Mouse (Mus musculus) left cerebral cortex, adult 18-20 months (tissue): ENCODE data around the gene Scpep1. TPM values are rescaled to one million over a fixed set of nuclear protein-coding genes. Genes with fewer than 3 reads are reported as not detected.
"Not testable (repeated sequence)": the region's sequence is repeated elsewhere in the genome, so short reads cannot be mapped to it uniquely, and the experiment has no call there.

ENCODE experiments used
- DNase-seq, 2 experiments: peaks; one replicate each; pipeline ENCODE4 v3.0.0; 2021 to 2022; ENCODE audit warnings: low spot score in 2 of 2, mixed read lengths in 1 of 2
- long read RNA-seq, 2 experiments: library from polyadenylated mRNA; stranded (forward); transcript quantifications; one replicate each; pipeline ENCODE4 v2.0.0; 2021
- total RNA-seq, 2 experiments: library from RNA; stranded (reverse); gene quantifications; 2 replicates each; pipeline ENCODE4 v1.2.3; 2021

Scpep1 gene
- 10 to 100 TPM; 19.2 to 20.4 TPM for total RNA-seq
- long read RNA-seq, experiment 1, transcript Scpep1-201 (13 exons, 2,097 nt) = major isoform, 31 of 36 reads
- long read RNA-seq, experiment 1, partial matches to known transcripts = 3 of 36 reads
- long read RNA-seq, experiment 1, other reads (novel, unspliced or antisense) = 2 of 36 reads
- long read RNA-seq, experiment 2, transcript Scpep1-201 (13 exons, 2,097 nt) = major isoform, 26 of 27 reads
- long read RNA-seq, experiment 2, partial matches to known transcripts = 1 of 27 reads
- long read RNA-seq, experiment 2, other reads (novel, unspliced or antisense) = 0 of 27 reads

DNA sequence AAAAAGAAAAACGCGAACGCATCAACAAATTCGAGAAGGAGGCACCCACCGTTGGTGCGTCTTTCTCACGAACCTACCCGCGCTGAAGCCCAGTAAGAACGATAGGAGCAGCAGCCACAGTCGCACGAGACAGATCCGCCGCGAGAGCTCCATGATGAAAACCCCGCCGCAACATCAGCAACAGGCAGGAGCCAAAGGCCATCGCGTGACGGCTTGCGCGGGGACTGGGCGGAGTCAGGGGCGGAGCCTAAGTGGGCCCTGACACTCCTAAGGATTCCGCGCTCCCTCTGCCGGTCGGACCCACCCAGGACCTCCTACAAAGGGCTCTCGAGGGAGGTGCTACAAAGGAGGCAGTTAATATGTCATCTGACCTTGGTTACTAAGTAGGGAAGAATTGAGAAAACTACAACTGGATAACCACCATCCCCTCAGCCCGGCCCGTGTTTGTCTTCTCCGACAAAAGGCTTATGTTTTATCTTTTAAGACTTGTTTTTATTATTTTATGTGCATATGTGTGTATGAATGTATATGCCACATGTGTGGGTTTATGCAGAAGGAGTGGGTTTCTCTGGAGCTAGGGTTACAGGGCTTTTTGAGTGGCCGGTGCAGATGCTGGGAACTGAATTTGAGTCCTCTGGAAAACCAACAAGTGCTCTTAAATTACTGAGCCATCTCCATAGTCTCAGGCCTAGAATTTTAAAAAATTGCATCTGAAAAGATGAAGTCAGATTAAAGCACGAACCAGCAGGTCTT is at the start of gene Scpep1:
Gene Scpep1, minus strand, starts transcription at position 249 of the 753 bp plus-strand sequence.
- DNase-seq = peak; percentile 96 to 97

DNA sequence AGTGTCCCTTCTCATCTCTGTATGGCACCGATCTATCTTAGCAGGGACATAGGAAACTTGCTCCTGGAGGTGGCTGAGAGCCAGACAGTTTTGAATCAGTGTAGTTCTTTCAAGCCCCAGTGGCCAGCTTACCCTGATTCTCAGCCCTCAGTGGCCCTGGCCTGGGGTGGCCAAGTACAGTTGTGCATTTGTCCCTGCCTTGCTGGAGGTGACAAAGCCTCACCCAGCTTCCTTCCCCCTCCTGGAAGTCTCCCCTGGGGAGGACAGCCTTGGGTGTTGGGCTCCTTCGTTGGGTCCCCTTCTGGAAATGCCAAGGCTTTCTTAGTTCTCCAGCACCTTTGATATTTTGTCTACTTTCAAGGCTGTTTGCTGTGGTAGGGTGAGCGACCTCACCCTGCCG is 48.5 kb upstream of the Scpep1 start:
- no peak for DNase-seq

GRCm38 (mm10) chr11:89003078-89003477 is 47.8 kb upstream of the Scpep1 start:
- DNase-seq = no peak

DNA sequence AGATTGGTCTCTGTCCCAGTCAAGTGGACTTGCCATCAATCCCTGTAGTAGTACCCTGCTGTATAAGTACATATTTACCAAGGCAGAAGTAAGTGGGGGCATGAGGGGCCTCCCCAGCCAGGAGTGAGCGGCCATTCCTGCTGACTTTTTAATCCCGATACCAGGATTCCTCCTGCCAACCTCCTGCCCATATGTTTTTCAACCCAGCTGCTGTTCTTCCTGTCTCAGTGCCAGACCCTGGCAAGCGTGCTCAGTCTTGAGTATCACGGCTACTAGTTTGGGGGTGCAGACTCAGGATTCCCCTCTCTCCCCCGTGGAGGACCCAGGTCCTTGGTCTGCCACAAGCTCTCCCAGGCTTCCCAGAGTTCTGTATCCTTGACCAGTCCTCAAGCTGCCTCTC is 47.4 kb upstream of the Scpep1 start:
- no peak for DNase-seq

DNA sequence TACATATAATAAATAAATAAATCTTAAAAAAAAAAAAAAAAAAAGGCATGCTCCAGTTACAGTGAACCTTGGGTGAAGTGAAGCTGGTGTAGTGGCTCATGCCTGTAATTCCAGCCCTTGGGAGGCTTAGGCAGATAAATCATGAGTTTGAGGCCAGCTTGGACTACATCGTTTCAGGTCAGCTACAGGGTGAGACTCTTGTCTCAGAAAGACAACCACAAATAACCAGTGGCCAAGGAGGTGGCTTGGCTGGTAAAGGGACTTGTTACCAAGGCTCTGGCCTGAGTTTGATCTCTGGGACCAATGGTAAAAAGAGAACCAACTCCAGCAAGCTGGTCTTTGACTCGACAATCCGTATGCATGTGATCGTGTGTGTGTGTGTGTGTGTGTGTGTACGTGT is 46.8 kb upstream of the Scpep1 start:
- DNase-seq = no peak

DNA sequence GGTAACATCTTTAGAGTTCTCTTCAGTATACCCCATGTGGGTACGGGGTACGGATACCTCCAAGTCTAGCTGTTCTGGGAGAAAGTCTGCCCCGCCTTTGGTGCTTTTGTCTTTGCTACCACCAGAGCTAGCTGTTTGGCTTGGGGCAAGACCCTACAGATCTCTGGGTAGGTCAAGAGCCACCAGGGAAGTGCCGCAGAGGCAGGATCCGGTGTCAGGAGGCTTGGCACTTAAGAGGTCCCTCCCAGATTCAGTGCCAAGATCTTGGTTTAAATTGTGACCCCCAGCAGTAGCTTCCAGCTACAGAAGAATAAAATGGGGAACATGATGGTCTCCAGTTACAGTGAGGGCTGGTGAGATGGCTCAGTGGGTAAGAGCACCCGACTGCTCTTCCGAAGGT is 46.3 kb upstream of the Scpep1 start:
- DNase-seq = no peak

DNA sequence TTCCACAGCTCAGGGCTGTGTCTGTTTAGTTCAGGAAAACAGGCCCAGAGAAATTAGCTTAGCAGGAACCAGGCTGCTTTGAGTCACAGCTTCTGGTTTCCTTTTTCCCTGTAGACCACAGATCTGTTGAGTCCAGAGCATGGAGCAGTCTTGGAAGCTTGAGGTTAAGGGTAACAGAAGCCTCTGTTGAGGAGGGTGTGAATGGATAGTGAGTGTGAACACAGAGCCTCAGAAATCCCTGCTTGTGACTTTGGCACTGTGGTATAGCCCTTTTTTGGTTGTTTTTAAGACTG is 45.2 kb upstream of the Scpep1 start:
- no peak for DNase-seq

- DNase-seq = no peak
Observed at GRCm38 (mm10) chr11:88999723-89000526, 44.7 kb upstream of the Scpep1 start.

DNA sequence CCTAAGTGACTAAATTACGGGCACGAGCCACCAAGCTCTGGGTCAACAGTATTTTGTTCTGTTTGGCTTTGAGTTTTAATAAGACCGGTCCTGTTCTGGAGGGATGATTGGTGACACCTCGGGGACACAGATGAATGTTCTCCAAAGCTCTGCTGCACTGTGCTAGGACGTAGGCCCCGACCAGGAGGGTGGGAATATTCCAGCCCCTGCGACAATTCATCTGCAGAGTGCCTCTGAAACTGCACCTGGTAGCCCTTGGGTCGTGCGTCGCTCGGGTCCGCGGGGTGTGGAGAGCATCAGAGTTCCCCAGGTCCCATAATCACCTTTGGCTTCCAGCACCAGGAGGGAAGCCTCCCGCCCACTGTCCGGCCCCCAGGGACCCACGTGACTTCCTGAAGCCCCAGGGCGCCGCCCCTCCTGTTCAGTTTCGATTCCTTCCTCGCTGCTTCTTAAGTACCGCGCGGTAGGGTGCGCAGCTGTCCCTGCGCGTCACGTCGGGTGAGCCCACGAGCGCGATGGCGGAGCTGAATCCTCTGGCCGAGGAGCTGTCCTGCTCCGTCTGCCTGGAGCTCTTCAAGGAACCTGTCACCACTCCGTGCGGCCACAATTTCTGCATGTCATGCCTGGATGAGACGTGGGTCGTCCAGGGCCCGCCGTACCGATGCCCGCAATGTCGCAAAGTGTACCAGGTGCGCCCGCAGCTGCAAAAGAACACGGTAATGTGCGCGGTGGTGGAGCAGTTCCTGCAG is 43.9 kb upstream of the Scpep1 start, which contains the start of gene Trim25:
Gene Trim25, plus strand, starts transcription at position 403 of the 749 bp plus-strand sequence.
- DNase-seq = peak; percentile 28 to 38

DNA sequence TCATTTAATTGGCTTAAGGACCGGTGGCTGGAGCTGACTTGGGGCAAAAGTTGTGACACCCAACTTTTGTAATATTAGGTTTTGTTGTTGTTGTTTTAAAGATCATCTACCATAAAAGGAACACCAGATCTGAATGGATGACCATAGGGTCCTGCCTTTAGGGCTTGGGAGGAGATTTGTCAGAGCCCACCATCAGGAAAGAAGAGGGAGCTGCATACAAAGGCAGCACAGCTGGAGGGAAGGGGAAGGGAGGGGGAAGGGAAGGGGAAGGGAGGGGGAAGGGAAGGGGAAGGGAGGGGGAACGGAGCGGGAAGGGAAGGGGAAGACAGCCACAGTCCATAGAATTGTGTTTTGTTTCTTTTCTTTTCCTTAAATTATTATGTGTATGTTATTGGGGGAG is 43.1 kb upstream of the Scpep1 start:
- no peak for DNase-seq

DNA sequence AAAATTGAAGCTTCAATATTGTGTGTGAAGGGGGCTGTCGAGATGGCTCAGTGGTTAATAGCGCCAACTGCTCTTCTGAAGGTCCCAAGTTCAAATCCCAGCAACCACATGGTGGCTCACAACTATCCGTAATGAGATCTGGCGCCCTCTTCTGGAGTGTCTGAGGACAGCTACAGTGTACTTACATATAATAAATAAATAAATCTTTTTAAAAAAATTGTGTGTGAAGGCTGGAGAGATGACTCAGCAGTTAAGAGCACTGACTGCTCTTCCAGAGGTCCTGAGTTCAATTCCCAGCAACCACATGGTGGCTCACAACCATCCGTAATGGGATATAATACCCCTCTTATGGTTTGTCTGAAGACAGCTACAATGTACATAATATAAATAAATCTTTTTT is 42.1 kb upstream of the Scpep1 start:
- DNase-seq = not testable (repeated sequence)

DNA sequence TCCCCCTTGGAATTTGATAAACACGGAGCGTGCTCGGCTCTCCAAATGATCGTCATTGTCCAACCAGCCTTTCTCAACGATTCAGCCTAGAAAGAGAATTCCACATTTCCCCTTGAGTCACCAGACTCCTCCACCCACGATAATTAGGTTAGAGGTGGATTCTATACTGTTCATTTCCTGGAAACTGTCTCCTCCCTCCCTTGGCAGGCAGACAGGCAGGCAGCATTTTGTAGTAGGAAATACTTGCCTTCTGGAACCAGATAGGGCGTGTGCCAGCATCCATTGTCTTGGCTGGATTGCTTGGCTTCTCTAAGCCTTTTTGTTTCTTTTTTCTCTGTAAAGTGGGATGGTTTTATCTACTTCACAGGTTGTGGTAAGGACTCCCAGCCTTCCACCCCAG is 41.2 kb upstream of the Scpep1 start:
- DNase-seq = no peak

DNA sequence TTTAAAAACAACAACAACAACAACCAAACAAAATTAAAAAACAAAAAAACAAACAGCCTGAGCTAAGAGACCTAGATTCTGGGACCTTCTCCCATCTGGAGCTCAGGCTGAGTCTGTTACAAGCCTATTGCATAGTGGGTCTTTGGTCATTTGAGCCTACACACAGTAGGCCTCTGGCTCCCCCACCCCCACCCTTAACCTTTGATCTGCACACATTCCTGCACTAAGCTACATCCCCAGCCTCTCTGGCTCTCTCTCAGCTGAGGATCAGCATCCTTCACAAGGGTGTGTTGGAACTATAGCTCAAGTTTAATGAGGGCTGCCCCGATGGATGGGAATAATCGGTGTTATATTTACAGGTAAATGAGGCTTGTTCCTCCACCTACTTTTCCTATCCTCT is 40.4 kb upstream of the Scpep1 start:
- DNase-seq = no peak

- DNase-seq = no peak
Observed at GRCm38 (mm10) chr11:88994492-88994891, 39.2 kb upstream of the Scpep1 start.

GRCm38 (mm10) chr11:88993625-88994024 is 38.4 kb upstream of the Scpep1 start:
- peak; percentile 19 to 30 for DNase-seq

GRCm38 (mm10) chr11:88993186-88993585 is 37.9 kb upstream of the Scpep1 start:
- DNase-seq = no peak

DNA sequence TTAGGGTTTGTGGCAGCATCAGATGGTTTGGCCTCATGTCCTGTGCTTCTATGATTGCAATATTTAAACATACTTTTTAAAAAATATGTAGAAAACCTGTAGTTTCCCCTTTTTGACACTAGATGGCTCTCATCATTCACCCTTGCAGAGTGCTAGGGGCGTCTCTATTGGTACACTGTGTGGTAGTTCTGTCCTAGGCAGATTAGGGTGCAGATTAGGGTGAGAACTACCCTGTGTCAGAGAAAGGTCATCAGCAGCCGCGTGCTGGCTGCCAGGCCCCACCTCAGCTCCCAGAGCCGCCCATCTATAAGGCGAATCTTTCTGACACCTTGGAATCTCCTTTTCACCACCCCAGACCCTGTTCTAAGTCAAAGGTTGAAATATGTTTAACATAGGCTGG is 34.3 kb upstream of the Scpep1 start:
- DNase-seq = no peak

- DNase-seq = no peak
Observed at GRCm38 (mm10) chr11:88988956-88989355, 33.7 kb upstream of the Scpep1 start.

DNA sequence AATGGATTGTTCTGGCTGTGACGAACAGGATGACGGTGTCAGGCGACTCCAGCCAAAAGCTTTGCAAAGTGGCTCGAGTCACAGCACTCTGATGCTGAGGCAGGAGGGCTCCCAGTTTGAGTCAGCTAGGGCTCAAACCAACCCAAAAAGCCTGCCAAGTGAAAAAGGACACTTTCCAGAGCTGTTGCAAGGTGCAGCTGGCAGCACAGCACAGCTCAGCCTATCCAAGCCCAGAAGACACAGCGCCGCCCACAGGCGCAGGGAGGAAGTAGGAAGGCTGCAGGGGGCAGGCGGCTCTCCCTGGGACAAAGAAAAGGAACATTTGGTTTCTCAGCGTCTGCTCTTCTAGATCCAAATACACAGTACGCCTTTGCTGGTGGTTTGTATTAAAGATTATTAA is 31.4 kb upstream of the Scpep1 start:
- no peak for DNase-seq

GRCm38 (mm10) chr11:88981337-88981736 is 26.1 kb upstream of the Scpep1 start:
- no peak for DNase-seq

GRCm38 (mm10) chr11:88977188-88977587 is 21.9 kb upstream of the Scpep1 start:
- DNase-seq = no peak
